Mouse (Mus musculus) 3134 (cell line): Measurements from ENCODE around the gene Prss8.
"Not testable (repeated sequence)": the region's sequence is repeated elsewhere in the genome, so short reads cannot be mapped to it uniquely, and the experiment has no call there.

Source experiments
- DNase-seq: peaks from one replicate; pipeline ENCODE4 v3.0.0-alpha.2; 2011; ENCODE audit warnings: low spot score; ENCODE audit not compliant: insufficient read length; ENCODE audit errors: extremely low read depth

Gene Prss8

DNA sequence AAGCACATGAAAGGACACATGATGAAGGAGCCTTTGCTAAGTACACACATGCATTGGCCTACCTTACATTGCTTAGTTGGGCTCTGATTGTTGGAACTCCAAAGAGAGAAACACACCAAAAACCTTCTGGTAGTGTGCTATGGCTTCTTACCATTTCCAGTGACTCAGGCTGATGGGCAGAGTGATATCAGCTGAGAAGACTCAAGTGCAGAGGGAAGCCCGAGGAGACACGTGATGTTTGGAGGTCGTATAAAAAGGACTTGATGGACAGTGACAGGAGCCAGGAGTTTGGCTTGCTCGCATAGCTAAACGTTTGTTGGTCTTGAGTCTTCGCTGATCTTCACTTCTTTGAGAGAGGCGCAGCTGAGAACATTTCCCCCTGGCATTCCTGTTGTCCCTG lies 32.4 kb downstream of the Prss8 start:
- DNase-seq, result no peak

DNA sequence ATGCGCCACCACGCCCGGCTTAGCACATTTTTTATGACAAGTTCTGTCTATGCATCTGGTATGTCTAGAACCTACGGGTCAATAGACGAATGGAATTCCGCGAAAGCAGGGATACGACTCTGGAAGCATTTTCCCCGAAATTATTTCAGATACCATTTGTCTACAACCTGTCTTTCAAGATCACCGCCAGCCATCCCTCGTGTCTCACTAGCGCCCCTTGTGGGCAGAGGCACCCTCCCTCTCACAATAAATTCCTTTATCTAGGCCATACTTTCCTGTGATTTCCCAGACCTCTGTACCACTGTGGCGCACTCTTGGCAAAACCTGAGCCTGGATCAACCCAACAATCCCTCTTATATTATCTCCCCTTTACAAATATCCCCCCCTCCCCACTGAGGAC lies 33.5 kb downstream of the Prss8 start:
- DNase-seq, result no peak

DNA sequence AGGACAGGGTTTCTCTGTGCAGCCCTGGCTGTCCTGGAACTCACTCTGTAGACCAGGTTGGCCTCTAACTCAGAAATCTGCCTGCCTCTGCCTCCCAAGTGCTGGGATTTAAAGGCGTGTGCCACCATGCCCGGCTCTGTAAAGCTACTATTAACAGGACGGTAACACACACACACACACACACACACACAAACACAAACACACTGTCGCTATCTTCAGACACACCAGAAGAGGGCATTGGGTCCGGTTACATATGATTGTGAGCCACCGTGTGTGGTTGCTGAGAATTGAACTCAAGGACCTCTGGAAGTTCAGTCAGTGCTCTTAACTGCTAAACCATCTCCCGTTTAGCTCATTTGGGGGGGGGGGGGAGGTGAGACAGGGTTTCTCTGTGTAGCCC lies 34.0 kb downstream of the Prss8 start:
- DNase-seq, result not testable (repeated sequence)

DNA sequence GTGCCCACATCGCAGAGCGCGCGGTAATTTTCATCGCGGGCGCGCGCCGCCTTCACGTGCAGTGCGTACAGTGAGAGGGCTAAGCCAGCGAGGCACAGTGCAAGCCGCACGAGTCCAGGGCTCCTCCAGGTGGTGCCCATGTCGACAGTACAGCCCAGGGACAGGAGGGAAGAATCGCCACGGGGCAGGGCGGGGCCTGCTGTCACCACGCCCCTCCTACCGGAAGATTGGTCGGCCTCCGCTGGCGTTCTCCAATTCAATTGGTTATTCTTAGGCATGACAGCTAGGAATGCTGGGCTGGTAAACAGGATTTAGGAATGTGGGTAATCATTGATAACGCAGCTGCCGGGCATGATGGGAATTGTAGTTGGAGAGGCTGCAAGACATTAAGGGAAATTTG lies 34.5 kb downstream of the Prss8 start, which contains the start of the genes Gm21974 and Vkorc1:
TSS of gene Gm21974 (minus strand) at position 13 of the 400 bp plus-strand sequence.
TSS of gene Vkorc1 (minus strand) at position 176 of the 400 bp plus-strand sequence.
- DNase-seq, result peak; percentile 94

DNA sequence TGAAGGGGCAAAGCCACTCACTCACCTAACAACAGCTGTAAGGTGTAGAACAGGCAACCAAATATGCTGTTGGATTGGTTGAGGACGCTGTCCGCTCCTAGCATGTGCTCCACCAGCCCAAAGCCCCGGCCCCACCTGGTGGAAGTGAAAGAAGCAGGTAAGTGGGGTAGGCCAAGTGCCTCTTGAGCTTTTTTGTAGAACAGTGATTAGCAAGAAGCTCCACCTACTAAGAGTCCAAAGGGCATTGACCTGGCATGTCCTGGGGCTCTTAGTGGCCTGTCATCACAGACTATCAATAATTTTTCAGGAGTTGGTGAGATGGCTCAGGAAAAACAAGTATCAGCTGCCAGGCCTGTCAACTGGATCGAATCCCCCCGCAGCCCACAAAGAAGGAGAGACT lies 35.4 kb downstream of the Prss8 start:
- no peak for DNase-seq

DNA sequence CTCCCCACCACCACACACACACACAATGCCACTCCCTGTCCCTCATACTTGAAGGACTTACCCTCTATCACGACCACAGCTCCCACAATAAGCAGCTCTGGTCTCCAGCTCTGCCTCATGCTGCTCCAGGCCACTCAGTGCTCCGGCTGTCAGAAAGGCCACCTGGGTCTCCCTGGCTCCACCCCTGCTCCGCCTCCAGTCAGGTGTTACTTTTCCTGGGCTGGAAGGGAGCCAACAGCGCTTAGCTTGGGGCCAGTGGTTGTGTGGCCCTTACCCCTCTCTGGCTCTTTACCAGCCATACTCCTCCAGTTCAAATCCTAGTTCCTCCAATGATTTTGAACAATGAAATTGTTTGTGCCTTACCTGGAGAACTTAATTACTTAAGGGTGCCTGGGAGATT lies 39.1 kb downstream of the Prss8 start, which contains the start of gene Prss53:
TSS of gene Prss53 (minus strand) at position 173 of the 400 bp plus-strand sequence.
- DNase-seq, result no peak

DNA sequence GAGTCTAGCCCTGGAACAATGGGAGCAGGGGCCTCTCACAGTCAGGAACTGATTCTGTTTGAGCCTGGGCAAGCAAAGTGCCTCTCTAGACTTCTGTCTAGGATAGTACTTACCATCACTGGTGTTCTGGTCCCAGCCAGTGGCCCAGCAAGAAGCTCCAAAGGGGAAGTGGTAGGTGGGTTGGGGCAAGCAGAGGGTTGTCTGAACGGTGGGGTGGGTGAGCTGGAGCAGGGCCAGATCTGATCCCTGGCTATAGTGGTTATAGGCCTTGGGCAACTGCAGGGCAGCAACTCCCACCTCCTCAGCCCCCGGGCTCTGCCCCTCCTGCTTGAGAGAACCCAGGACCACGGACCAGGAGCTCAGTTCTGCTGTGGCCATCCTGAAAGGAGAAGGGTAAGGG lies 41.1 kb downstream of the Prss8 start:
- DNase-seq, result no peak

DNA sequence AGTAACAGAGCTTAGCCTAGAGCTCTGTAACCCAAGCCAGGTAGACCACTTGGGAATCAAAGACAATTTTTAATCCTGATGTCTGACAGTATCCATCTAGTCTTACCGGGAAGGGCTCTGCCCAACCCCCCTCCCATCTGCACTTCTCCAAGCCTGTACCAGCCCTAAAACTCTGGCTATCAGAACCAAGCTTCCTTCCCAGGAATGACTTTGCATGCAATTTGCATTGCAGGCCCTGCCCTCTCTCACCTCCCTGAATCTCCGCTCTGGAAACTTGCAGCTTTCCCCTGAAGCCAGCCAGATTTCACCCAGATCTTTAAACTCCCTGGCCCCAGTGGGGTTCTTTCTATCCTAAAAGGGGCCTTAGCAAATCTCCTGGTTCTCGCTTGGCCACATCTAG lies 42.1 kb downstream of the Prss8 start:
- DNase-seq, result no peak

DNA sequence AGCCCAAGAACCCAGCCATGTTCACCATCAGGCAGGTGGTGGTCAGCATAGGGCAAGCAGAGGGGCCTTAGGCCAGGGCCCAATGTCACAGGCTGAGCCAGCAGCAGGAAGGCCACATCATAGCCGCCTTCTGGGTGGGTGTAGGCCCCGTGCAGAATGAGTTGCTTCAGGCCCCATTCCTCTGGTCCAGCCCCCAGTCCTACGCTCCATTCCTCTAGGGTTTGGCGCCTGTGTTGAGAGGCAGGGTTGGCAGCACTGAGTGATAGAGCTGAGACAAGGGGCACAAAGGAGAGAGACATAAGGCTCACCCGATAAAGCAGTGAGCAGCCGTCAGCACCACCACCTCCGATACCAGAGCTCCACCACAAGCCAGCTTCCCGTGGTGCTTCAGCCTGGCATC lies 42.7 kb downstream of the Prss8 start:
- no peak for DNase-seq

DNA sequence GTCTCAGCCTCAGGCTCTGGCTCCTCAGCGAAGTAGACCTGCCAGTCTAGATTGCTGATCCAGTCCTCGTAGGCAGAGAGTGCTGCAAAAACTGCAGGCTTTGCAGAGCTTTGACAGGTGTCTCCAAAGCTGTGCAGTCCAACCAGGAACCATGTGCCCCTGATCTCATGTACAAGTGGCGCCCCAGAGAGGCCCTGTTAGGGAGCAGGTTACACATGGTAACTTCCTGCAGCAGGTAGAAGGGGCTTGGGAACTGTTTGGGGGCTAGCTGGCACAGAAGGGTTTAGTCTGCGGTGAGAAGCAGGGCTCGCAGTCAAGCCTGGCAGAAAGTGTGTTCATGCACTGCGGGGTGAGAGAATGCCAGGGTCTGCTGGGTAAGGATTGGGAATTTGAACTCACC lies 43.4 kb downstream of the Prss8 start:
- DNase-seq, result no peak

DNA sequence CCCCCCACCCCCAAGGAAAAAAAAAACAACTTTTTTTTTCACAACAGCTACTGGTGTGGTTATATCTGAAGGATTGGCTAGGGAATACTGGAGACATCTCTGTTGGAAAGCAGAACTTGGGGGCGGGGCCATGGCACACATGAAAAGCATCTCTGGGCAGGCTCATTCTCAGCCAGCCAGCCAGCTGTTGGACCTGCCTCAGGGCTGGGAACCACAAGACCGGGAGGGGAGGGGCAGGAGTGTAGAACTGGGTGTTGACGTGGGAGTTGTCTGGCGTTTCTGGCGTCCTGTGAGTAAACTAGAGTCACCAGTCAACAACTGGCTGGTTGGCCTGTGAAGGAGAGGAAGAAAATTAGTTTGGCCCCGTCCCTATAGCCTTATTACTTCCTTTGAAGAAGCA lies 44.0 kb downstream of the Prss8 start:
- no peak for DNase-seq

DNA sequence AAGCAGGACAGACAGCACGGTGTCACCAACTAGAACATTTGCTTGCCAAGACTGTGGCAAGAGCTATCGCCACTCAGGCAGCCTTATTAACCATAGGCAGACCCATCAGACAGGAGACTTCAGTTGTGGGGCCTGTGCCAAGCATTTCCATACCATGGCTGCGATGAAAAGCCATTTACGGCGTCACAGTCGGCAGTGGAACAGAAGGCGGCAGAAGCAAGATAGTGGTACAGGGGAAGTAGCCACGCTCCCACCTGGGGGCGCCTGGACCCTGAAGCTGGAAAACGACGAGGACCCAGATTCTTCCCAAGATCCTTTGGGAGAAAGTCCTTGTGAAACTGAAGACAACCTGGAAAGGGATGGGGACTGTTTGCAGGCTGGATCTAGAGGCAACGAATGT lies 49.5 kb downstream of the Prss8 start:
- no peak for DNase-seq

DNA sequence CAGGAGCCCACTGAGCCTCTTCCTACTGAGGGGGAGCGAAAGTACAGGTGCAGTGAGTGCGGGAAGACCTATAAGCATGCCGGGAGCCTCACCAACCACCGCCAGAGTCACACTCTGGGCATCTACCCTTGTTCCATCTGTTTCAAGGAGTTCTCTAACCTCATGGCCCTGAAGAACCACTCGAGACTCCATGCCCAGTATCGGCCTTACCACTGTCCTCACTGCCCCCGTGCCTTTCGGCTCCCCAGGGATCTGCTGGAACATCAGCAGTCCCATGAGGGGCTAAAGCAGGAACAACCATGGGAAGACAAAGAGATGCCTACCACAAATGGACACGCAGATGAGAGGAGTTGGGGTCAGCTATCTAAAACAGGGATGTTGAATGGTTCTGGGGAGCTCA lies 50.6 kb downstream of the Prss8 start:
- no peak for DNase-seq

DNA sequence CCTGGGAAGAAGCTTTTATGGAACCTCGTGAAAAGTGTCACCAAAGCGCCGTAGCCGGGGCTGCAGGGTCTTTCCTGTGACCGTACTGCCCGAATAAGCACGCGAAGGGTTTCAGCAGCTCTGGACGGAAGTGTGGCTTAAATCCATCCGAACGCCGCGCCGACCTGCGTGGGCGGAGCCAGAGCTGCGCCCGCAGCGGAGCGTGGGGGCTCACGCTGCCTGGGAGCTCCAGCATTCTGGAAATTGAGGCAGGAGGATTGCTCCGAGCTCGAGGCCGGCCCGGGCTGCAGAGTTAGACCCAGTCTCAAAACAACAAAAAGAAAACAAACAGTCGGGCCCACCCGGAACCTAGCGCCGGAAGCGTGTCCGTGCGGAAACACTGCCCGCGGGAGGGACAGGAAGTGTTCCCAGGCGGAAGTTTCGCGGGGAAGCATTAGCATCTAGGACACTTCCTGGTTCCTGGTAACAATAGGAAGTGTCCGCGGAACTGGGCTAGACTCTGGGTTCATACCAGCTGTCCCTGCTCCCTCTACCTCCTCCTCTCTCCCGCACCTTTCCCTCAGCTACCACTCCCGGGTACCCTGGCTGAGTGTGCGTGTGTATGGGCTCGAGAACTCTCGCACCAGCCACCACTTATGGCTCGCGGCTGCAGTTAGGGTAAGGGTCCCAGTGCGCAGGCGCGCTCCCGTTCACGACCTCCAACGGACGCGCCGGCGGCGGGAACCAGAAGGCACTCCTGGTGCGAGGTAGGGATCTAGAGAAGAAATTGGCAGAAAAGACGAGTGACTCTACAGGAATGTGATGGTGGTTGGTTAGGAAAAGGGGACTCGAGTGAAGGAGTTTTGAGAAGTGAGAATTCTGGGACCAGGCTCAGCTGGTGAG lies 53.2 kb downstream of the Prss8 start, which contains the start of gene Zfp668:
TSS of gene Zfp668 (minus strand) at position 362 of the 882 bp plus-strand sequence.
- DNase-seq, result peak; percentile 93

DNA sequence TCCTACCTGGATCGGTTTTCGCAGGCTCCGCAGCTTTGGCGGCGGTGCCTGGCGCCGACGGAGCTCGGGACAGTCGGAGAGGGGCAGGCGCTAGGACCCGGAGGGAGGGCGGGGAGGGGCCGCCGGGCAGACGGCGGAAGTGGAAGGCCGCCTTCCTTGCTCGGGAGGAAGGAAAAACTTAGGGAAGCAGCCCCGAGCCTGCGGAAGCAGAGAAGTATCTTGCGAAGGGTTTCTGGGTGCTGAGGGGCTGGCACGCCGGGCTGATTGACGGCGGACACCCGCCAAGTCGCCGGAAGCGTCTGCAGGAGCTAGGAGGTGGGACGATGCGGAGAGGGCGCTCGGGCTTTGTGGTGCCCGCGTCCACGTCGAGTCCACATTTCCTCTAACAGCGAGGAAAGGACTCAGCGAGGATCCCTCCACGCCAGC lies 53.9 kb downstream of the Prss8 start, which contains the start of gene Zfp646:
TSS of gene Zfp646 (plus strand) at position 181 of the 426 bp plus-strand sequence.
- peak; percentile 92 for DNase-seq
